Mouse (Mus musculus) stomach, postnatal 0 days (tissue): ENCODE results near the gene Akr1e1.

Experiments
- CTCF ChIP-seq: IDR thresholded peaks from 2 replicates; pipeline ENCODE4 v1.5.1; 2016; ENCODE audit warnings: antibody characterized with exemption, low read depth, mild to moderate bottlenecking, moderate library complexity
- EP300 ChIP-seq: optimal IDR thresholded peaks from 2 replicates; pipeline ENCODE3; 2016; ENCODE audit warnings: antibody characterized with exemption

DNA sequence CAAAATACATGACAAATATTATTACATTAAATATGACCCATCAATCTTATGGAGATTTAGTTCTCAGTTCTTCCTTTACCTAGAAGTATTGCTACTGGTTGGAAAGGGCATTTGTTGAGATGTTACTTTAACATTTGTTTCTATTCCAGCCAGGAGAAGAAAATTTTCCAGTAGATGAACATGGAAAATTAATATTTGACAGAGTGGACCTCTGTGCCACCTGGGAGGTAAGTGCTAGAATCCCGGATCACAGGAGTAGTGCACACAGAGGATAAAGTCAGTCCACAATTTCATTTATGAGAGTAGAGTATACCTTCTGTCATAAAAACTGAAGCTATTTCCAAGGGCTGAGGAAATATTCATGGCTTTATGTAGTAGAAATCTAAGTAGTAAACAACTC, 32.1 kb downstream of the Akr1e1 start:
- TF ChIP-seq CTCF (no peak), EP300 (no peak)
